Mouse (Mus musculus): ENCODE results near the gene Tor1aip2. TPM values are rescaled to one million over a fixed set of nuclear protein-coding genes. Genes with fewer than 3 reads are reported as not detected.

Gene Tor1aip2
- polyA plus RNA-seq (2015; fragmentation: Nextera tagmentation; extraction: Ambion mirVana) = 117 and 118 TPM in 2 replicates

- Histone ChIP-seq H3K4me3 (ENCODE audit: low read length) (peak within 1 kb of the TSS; percentile 86), H3K36me3 (ENCODE audit: insufficient read depth, low read length) (peaks cover 30% of the 10 kb centered on the region), H3K9ac (replicated peaks; ENCODE audit: low read length) (peak within 1 kb of the TSS; percentile 96), H3K4me1 (ENCODE audit: insufficient read depth, low read length) (peaks cover 14% of the 10 kb centered on the region), H3K9me3 (ENCODE audit: low read length) (no peaks in the 10 kb centered on the region), H3K27ac (ENCODE audit: low read length) (peak within 1 kb of the TSS; percentile 100), H3K4me2 (replicated peaks; ENCODE audit: low read depth, low read length) (peak within 1 kb of the TSS; percentile 67), H3K27me3 (ENCODE audit: insufficient read depth, low read length) (no peaks in the 10 kb centered on the region)
- under 1% methylated on average over 59 of the region's 59 CpGs for WGBS
- peak; percentile 89 for ATAC-seq (ENCODE audit: low FRiP score, low TSS enrichment)
Observed at GRCm38 (mm10) chr1:156035269-156035929, at the start of gene Tor1aip2. Tor1aip2 (plus strand) TSS chr1:156035403.

DNA sequence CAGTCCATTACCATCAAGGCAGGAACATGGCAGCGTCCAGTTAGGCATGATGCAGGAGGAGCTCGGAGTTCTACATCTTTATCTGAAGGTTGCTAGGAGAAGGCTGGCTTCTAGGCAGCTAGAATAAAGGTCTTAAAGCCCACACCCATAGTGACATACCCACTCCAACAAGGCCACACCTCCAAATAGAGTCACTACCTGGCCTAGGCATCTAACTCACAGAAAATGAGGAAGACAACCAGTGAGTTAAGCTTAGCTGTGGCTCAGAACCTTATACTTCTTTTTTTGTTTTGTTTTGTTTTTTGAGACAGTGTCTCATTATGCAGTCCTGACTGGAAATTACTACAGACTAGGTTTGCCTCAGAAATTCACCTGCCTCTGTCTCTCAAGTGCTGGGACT, 47.6 kb upstream of the Tor1aip2 start:
- Histone ChIP-seq H3K9ac (replicated peaks; ENCODE audit: low read length) (no peak overlapping the region), H3K4me1 (ENCODE audit: insufficient read depth, low read length) (0 out of 2 replicates have a peak, but pooled peaks cover 7% of the 10 kb centered on the region), H3K27ac (ENCODE audit: low read length) (no peak overlapping the region), H3K36me3 (ENCODE audit: insufficient read depth, low read length) (no peaks in the 10 kb centered on the region), H3K9me3 (ENCODE audit: low read length) (no peaks in the 10 kb centered on the region), H3K4me2 (replicated peaks; ENCODE audit: low read depth, low read length) (no peak overlapping the region), H3K4me3 (ENCODE audit: low read length) (no peak overlapping the region), H3K27me3 (ENCODE audit: insufficient read depth, low read length) (no peaks in the 10 kb centered on the region)
- 89% methylated on average over 2 of the region's 2 CpGs for WGBS
- no peak for ATAC-seq (ENCODE audit: low FRiP score, low TSS enrichment)

DNA sequence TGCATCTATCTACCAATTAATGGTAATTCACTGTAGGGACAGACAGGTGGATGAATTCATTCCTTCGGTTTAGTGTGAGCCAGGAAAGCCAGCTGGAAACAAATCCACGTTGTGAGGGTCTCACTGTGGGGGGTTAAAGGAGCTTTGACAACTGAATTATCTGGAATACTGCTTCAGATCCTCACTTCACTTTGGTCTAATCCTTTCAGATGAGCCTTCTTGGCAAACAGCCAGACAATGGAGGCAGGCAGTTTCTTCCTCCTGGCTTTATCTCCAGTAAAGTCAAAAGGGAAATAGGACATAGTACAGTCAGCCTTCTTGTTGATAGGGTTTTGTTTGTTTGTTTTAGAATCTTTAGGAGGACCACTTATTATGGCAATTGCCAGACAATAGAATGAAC, 45.8 kb upstream of the Tor1aip2 start:
- Histone ChIP-seq H3K4me1 (ENCODE audit: insufficient read depth, low read length) (0 out of 2 replicates have a peak, but pooled peaks cover 7% of the 10 kb centered on the region), H3K27ac (ENCODE audit: low read length) (no peak overlapping the region)
- no peak for ATAC-seq (ENCODE audit: low FRiP score, low TSS enrichment)

GRCm38 (mm10) chr1:155990391-155990790, 44.8 kb upstream of the Tor1aip2 start:
- H3K4me2 ChIP-seq (replicated peaks; ENCODE audit: low read depth, low read length) = 0 out of 2 replicates have a peak overlapping the region, but pooled peaks have one; percentile 7

More for the DNA sequence above, 45.8 kb upstream of the Tor1aip2 start:
- Histone ChIP-seq H3K27me3 (ENCODE audit: insufficient read depth, low read length) (no peaks in the 10 kb centered on the region), H3K4me2 (replicated peaks; ENCODE audit: low read depth, low read length) (no peak overlapping the region), H3K9me3 (ENCODE audit: low read length) (no peaks in the 10 kb centered on the region), H3K36me3 (ENCODE audit: insufficient read depth, low read length) (no peaks in the 10 kb centered on the region), H3K9ac (replicated peaks; ENCODE audit: low read length) (no peak overlapping the region), H3K4me3 (ENCODE audit: low read length) (no peak overlapping the region)
- WGBS = 40% methylated on average over 2 of the region's 2 CpGs

GRCm38 (mm10) chr1:155994524-155994923, 40.7 kb upstream of the Tor1aip2 start:
- no peak for ATAC-seq (ENCODE audit: low FRiP score, low TSS enrichment)
- WGBS = 76% methylated on average over 2 of the region's 2 CpGs
- H3K9me3 ChIP-seq (ENCODE audit: low read length) = no peaks in the 10 kb centered on the region
- H3K27ac ChIP-seq (ENCODE audit: low read length) = no peak overlapping the region
- H3K9ac ChIP-seq (replicated peaks; ENCODE audit: low read length) = no peak overlapping the region
- H3K4me3 ChIP-seq (ENCODE audit: low read length) = no peak overlapping the region
- 0 out of 2 replicates have a peak, but pooled peaks cover 7% of the 10 kb centered on the region for H3K4me1 ChIP-seq (ENCODE audit: insufficient read depth, low read length)
- no peaks in the 10 kb centered on the region for H3K36me3 ChIP-seq (ENCODE audit: insufficient read depth, low read length)
- H3K27me3 ChIP-seq (ENCODE audit: insufficient read depth, low read length) = no peaks in the 10 kb centered on the region
- H3K4me2 ChIP-seq (replicated peaks; ENCODE audit: low read depth, low read length) = no peak overlapping the region

More at GRCm38 (mm10) chr1:155990391-155990790, 44.8 kb upstream of the Tor1aip2 start:
- ATAC-seq (ENCODE audit: low FRiP score, low TSS enrichment) = no peak
- no peak overlapping the region for H3K9ac ChIP-seq (replicated peaks; ENCODE audit: low read length)
- H3K36me3 ChIP-seq (ENCODE audit: insufficient read depth, low read length) = no peaks in the 10 kb centered on the region
- no peaks in the 10 kb centered on the region for H3K9me3 ChIP-seq (ENCODE audit: low read length)
- no peak overlapping the region for H3K27ac ChIP-seq (ENCODE audit: low read length)
- H3K4me1 ChIP-seq (ENCODE audit: insufficient read depth, low read length) = 0 out of 2 replicates have a peak, but pooled peaks cover 7% of the 10 kb centered on the region
- WGBS = 36% methylated on average over 11 of the region's 11 CpGs
- no peak overlapping the region for H3K4me3 ChIP-seq (ENCODE audit: low read length)
- H3K27me3 ChIP-seq (ENCODE audit: insufficient read depth, low read length) = no peaks in the 10 kb centered on the region

DNA sequence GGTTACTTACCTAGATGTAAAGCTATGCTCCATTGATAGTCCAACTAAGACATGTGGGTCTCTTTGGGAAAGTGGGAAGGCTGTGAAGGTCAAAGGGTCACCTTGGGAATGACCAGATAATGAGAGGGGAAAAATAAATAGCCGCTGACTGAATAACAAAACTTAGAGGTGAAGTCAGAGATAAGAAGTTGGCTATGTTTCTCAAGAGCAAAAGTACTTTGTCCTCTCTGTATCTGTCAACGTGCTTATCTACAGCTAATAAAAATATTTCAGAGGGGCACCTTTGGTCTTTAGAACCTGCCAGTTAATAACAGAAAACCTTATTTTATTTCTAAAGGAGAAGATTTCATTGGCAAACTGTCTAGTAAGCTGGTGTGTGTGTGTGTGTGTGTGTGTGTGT, 39.6 kb upstream of the Tor1aip2 start:
- Histone ChIP-seq H3K4me2 (replicated peaks; ENCODE audit: low read depth, low read length) (no peak overlapping the region), H3K27ac (ENCODE audit: low read length) (no peak overlapping the region), H3K36me3 (ENCODE audit: insufficient read depth, low read length) (no peaks in the 10 kb centered on the region), H3K4me3 (ENCODE audit: low read length) (no peak overlapping the region), H3K27me3 (ENCODE audit: insufficient read depth, low read length) (no peaks in the 10 kb centered on the region), H3K4me1 (ENCODE audit: insufficient read depth, low read length) (0 out of 2 replicates have a peak, but pooled peaks cover 3% of the 10 kb centered on the region), H3K9ac (replicated peaks; ENCODE audit: low read length) (no peak overlapping the region), H3K9me3 (ENCODE audit: low read length) (no peaks in the 10 kb centered on the region)
- ATAC-seq (ENCODE audit: low FRiP score, low TSS enrichment) = no peak
- WGBS = 68% methylated on average over 2 of the region's 2 CpGs

DNA sequence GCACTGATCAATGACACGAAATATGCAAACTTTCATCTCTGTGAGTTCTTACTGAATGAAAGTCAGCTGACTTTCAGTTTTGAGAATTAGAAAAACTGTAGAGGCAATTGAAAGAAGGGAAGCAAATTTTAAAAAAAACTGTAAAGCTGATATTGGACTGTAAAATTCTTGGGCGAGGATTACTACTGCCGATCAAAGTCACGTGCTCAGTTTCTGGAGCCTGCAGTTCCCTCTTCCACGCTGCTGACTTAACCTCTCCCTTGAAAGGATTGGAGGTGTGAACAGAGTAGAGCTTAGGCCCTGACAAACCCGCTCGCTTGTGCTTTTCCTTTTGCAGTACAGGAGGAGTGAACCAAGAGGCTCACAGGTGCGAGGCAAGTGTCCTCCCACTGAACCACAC, 32.8 kb upstream of the Tor1aip2 start:
- H3K36me3 ChIP-seq (ENCODE audit: insufficient read depth, low read length) = peaks cover 20% of the 10 kb centered on the region
- H3K9me3 ChIP-seq (ENCODE audit: low read length) = no peaks in the 10 kb centered on the region
- ATAC-seq (ENCODE audit: low FRiP score, low TSS enrichment) = no peak
- no peaks in the 10 kb centered on the region for H3K4me1 ChIP-seq (ENCODE audit: insufficient read depth, low read length)
- no peak overlapping the region for H3K4me3 ChIP-seq (ENCODE audit: low read length)
- no peaks in the 10 kb centered on the region for H3K27me3 ChIP-seq (ENCODE audit: insufficient read depth, low read length)
- H3K9ac ChIP-seq (replicated peaks; ENCODE audit: low read length) = no peak overlapping the region
- 89% methylated on average over 8 of the region's 8 CpGs for WGBS
- H3K27ac ChIP-seq (ENCODE audit: low read length) = no peak overlapping the region
- H3K4me2 ChIP-seq (replicated peaks; ENCODE audit: low read depth, low read length) = no peak overlapping the region

DNA sequence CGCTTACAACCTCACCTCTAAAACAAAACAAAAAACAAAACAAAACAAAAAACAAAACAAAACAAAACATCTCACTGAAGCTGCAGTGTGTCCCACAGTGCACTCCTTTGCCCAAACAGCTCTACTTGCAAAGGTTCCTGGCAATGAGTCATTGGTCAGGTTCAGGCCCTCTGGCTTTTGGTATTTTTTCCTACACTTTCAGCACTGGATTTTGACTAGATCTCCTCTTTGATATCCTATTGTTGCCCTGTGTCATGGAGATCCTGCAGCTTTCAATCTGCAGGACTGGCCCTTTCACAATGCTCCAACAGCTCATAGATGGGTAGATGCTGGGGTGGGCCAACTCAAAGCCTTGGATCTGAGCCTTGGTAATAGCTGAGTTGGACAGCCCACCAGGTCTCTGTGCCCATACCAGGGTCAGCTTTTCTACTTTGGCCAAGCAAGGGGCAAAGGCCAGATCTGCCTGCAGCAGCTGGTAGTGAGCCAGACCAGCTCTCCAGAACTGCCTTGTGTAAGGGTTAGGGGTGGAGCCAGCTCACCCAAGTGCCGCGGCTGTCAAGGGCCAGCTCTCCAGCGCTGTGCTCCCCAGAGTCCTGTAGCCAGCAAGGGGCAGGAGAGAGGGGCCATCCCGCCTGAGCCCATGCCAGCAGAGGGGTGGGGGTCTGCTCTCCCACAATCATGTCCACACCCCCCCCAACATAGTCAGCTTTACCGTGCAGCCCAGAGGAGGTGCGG, 31.8 kb upstream of the Tor1aip2 start:
- no peak overlapping the region for H3K4me2 ChIP-seq (replicated peaks; ENCODE audit: low read depth, low read length)
- H3K4me3 ChIP-seq (ENCODE audit: low read length) = no peak overlapping the region
- peaks cover 27% of the 10 kb centered on the region for H3K36me3 ChIP-seq (ENCODE audit: insufficient read depth, low read length)
- ATAC-seq (ENCODE audit: low FRiP score, low TSS enrichment) = no peak
- H3K4me1 ChIP-seq (ENCODE audit: insufficient read depth, low read length) = no peaks in the 10 kb centered on the region
- no peaks in the 10 kb centered on the region for H3K9me3 ChIP-seq (ENCODE audit: low read length)
- no peaks in the 10 kb centered on the region for H3K27me3 ChIP-seq (ENCODE audit: insufficient read depth, low read length)
- no peak overlapping the region for H3K27ac ChIP-seq (ENCODE audit: low read length)
- H3K9ac ChIP-seq (replicated peaks; ENCODE audit: low read length) = no peak overlapping the region
- 83% methylated on average over 7 of the region's 7 CpGs for WGBS

- no peak for ATAC-seq (ENCODE audit: low FRiP score, low TSS enrichment)
- H3K36me3 ChIP-seq (ENCODE audit: insufficient read depth, low read length) = peaks cover 34% of the 10 kb centered on the region
- H3K27ac ChIP-seq (ENCODE audit: low read length) = no peak overlapping the region
- WGBS = 90% methylated on average over 11 of the region's 11 CpGs
- no peak overlapping the region for H3K9ac ChIP-seq (replicated peaks; ENCODE audit: low read length)
- H3K4me1 ChIP-seq (ENCODE audit: insufficient read depth, low read length) = no peaks in the 10 kb centered on the region
- H3K9me3 ChIP-seq (ENCODE audit: low read length) = no peaks in the 10 kb centered on the region
- no peak overlapping the region for H3K4me2 ChIP-seq (replicated peaks; ENCODE audit: low read depth, low read length)
- H3K4me3 ChIP-seq (ENCODE audit: low read length) = no peak overlapping the region
- H3K27me3 ChIP-seq (ENCODE audit: insufficient read depth, low read length) = no peaks in the 10 kb centered on the region
Observed at GRCm38 (mm10) chr1:156005906-156006305, 29.3 kb upstream of the Tor1aip2 start.

- no peak overlapping the region for H3K4me2 ChIP-seq (replicated peaks; ENCODE audit: low read depth, low read length)
- H3K9ac ChIP-seq (replicated peaks; ENCODE audit: low read length) = no peak overlapping the region
- no peaks in the 10 kb centered on the region for H3K27me3 ChIP-seq (ENCODE audit: insufficient read depth, low read length)
- no peak overlapping the region for H3K4me3 ChIP-seq (ENCODE audit: low read length)
- ATAC-seq (ENCODE audit: low FRiP score, low TSS enrichment) = no peak
- no peak overlapping the region for H3K27ac ChIP-seq (ENCODE audit: low read length)
- 100% methylated on average over 1 of the region's 1 CpGs for WGBS
- peaks cover 38% of the 10 kb centered on the region for H3K36me3 ChIP-seq (ENCODE audit: insufficient read depth, low read length)
- no peaks in the 10 kb centered on the region for H3K9me3 ChIP-seq (ENCODE audit: low read length)
- no peaks in the 10 kb centered on the region for H3K4me1 ChIP-seq (ENCODE audit: insufficient read depth, low read length)
Observed at GRCm38 (mm10) chr1:156009003-156009402, 26.2 kb upstream of the Tor1aip2 start.

All from kidney, embryonic 16.5 days (tissue).